Mouse (Mus musculus) erythroid progenitor cell, adult 5-6 weeks (primary cell): ENCODE results near the gene Foxb1. TPM values are rescaled to one million over a fixed set of nuclear protein-coding genes. Genes with fewer than 3 reads are reported as not detected.

ENCODE experiments used
- ATAC-seq: replicated peaks from 2 replicates; pipeline ENCODE4 v1.8.0; 2016; ENCODE audit warnings: moderate number of reproducible peaks, mild to moderate bottlenecking, moderate TSS enrichment, inconsistent platforms; ENCODE audit not compliant: poor library complexity, low FRiP score, severe bottlenecking
- total RNA-seq, 2 experiments: library from RNA; stranded (forward) in 1 of 2; stranded (reverse) in 1 of 2; fragments of 150-400 nt in 1 of 2; fragments of 186-747, 209-891 nt in 1 of 2; gene quantifications; 2 replicates each; pipeline versions ENCODE4 v1.2.3 to v1.2.4; 2015 to 2017; ENCODE audit warnings: low replicate concordance in 2 of 2

Gene Foxb1
- not detected in 2 replicates for total RNA-seq (2015; ENCODE audit: low replicate concordance)
- not detected in 2 replicates for total RNA-seq (2017; ENCODE audit: low replicate concordance)

- ATAC-seq, result no peak
Observed at GRCm38 (mm10) chr9:69760371-69761301, at the start of gene Foxb1. Gene Foxb1 (minus strand): TSS chr9:69760940.

DNA sequence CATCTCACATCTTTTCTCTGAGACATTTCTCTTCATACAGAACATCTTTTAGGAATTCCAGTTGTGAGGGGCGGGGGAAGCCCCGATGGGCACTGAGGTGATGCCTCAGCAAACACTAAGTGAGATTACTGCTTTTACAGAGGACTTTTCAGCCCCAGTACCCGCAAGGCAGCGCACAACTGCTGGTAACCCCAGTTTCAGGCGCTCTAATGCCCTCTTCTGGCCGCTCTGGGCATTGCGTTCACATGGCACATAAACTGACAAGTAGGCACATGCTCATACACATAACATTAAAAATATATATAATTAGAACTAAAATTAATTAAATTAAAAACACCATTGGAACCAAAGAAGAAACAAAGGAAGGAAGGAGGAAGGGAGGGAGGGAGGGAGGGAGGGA lies 29.8 kb upstream of the Foxb1 start:
- no peak for ATAC-seq

DNA sequence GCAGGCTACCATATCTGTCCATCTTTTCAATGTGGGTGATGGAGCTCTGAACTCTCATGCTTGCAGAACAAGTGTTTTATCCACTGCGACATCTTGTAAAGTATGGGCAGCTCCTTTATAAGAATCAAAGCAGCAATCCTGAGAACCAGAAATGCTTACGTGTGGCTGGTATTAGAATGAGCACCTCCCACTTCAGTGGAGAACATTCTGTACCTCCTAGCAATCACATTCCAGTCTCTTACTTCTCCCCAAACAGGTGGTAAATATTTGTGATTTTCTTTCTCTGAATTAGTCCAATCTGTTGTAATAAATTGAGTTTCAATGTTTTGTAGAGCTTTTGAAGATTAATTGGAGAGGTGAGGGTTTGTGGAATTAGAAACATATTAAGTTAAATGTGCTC lies 19.3 kb upstream of the Foxb1 start:
- no peak for ATAC-seq

DNA sequence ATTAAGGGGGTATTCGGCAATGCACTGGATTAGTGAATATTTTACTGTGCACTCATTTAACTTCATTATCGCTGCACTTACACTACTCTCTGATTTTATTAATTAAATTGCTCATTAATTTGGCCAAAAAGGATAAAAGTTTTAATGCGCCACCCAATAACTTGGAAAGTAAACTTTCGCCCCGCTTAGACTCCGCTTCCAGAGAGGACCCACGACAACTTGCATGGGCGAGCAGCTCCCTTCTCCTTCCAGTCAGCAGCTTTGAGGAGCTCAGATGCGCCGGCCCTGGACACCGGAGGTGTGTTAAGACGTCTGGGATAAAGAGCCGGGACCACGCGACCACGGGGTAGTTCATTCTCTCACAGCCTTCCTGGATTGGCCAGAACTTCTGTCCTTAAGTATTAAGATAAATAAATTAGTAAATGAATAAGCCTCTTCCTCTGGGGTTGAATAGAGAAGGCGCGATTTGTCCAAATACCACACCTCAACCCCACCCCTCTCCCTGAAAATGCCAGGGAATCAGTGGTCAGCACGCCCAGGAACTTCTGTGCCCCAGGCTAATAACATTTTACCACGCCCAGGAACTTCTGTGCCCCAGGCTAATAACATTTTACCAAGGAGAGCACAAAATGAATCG lies 9.3 kb upstream of the Foxb1 start:
- ATAC-seq, result no peak

DNA sequence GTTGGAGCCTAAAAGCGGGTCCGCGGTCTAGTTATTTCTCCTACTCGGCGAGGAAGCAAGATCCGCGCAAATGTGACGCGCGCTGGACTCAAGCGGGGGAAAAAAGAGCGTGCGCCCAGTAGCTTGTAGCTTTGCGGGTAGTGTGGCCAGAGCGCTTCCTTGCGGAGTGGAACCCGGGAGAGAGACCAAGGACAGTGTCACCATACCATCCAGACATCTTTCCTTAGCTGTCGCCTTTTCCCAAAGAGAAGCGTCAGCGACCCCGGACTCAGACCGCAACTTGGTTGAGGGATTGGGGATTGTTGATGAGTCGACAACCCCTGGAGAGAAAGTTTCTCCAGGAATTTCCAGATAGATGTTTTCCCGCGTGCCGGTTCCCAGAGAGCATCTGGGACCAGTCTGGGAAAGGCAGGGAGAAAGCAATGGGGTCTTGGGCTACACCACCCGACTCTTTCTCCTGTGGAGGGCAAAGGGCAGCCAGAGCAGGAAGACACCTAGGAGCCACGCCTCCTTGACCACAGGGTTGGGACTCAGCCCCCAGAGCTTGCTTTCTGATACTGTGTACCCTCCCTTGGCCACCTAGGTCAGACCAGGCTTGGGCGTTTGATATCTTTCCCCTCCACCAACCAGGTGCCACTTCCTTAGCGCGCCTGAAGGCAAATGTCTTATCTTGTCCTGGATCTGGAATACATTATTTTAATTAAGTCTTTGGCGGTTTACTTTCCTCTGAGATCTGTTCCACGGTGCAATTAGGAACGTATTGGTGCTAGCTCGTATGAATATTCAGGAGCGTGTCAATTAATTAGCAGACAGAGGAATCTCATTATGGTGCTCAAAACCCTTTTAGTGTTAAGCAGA lies 8.6 kb upstream of the Foxb1 start:
- ATAC-seq, result no peak

DNA sequence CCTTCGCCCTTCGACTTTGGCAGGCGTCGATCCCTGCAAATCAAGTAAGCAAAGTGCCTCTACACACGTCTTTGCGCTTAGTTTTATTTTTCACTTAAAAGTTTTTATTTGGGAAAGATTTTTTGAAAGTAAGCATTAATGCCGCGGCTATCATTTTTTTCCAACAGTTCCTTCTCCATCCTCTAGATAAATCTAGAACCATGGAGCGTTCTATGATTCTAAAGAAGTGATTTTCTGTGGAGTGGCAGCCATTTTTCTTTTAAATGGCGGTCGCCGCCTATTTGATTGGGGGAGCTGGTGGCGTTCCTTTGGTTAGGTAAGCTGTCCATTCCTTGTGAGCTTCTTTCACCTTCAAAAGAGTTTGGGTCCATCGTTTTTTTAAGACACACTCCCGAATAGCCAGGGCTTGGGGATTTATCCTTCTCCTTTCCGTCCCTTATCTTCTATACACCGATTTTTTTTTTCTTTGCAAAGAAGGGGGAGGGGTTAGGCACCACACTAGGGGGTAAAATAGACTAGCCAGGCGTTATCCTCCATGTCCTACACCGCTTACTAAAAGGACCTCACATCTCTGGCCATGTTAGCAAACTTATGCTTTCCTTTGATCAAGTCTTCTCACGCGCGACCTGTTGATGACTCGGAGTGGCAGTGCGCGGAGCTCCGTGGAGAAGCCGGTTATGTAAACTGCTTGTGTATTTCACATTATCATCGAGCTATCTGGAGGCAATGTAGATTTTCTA lies 7.6 kb upstream of the Foxb1 start:
- no peak for ATAC-seq

- no peak for ATAC-seq
Observed at GRCm38 (mm10) chr9:69767421-69767820, 6.7 kb upstream of the Foxb1 start.

- no peak for ATAC-seq
Observed at GRCm38 (mm10) chr9:69766936-69767335, 6.2 kb upstream of the Foxb1 start.

DNA sequence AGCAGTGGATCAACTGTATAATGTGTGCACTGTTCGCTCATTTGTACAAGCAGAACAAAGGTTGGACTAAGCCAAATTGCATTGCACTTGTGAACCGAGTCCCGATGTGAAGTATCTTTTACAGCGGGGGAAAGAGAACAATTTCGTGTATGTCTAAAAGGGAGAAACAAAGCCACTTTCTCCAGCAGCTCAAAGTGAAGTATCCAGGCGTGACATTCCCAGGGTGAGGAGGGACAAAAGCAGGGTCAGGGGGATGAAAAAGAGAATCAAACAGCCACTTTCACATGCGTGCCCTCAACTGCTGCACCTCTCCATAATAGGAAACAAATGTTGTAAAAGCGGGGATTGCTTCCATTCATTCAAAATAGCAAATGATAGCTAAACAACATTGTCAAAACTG lies 5.6 kb upstream of the Foxb1 start:
- no peak for ATAC-seq

GRCm38 (mm10) chr9:69765483-69766050 lies 4.8 kb upstream of the Foxb1 start:
- no peak for ATAC-seq

- no peak for ATAC-seq
Observed at GRCm38 (mm10) chr9:69764586-69765482, 4.1 kb upstream of the Foxb1 start.

DNA sequence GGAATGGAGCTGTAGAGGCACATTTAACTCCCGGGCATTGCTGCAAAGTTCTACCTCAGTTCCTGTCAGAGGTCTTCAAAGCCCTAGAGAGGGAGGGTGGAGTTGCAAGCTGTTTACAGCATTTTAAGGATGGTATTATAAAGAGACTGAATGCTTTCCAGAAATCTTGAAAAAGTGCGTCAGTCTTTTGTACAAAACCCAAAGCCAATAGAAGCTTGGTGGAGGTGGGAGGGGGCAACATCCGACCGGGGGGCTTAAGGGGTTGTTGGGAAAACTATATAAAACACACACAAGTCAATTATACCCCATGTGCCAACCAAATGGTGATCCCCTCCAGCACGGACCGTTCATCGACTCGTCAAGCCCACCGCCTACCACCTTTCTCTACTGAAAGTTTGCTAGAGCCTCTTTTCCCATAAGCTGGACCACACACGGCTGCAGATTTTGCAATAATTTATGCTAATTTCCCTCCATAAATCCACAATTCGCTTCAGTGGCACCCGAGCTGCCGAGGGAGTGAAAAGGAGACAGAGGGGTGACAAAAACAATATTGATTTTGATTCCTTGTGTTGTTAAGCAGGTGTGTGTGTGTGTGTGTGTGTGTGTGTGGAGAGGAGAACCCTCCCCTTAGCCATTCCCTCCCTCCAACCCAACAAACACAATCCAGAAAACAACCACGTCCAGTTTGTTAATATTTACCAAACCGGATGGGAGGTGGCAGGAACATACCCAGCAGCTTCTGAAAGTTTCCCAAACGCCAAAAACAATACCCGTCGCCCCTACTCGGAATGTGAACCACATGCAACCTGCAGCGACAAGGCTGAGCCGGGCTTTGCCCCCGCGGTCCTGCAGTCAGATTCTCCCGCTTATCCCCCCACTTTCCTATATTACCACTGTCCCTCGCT lies 3.2 kb upstream of the Foxb1 start:
- ATAC-seq, result no peak

- no peak for ATAC-seq
Observed at GRCm38 (mm10) chr9:69762703-69763102, 2.0 kb upstream of the Foxb1 start.

- ATAC-seq, result no peak
Observed at GRCm38 (mm10) chr9:69762221-69762620, 1.5 kb upstream of the Foxb1 start.

GRCm38 (mm10) chr9:69761569-69761968 lies 829 bp upstream of the Foxb1 start:
- no peak for ATAC-seq

DNA sequence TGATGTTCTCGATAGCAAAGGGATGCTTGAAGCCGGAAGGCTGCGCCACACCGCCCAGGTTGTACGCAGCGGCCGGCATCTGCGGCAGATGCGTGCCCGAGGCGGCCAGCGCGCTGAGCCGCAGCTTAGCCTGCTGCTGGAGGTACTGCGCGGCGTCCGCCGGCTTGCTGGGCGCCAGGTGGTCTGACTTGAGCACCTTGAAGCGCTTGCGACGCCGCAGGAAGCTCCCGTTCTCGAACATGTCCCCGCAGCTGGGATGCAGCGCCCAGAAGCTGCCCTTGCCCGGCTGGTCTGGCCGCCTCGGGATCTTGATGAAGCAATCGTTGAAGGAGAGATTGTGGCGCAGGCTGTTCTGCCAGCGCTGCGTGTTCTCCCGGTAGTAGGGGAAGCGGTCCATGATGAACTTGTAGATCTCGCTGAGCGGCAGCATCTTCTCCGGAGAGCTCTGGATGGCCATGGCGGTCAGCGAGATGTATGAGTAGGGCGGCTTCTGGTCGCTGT lies 969 bp downstream of the Foxb1 start:
- ATAC-seq, result no peak
